Mouse (Mus musculus) embryonic fibroblast, embryonic 13.5 days (primary cell): ENCODE data around the gene Zfhx3.

ENCODE experiments used
- CTCF ChIP-seq: IDR thresholded peaks from 2 replicates; pipeline ENCODE4 v1.5.1; 2011; ENCODE audit warnings: mild to moderate bottlenecking, control low read depth, low read length, moderate library complexity, borderline replicate concordance; ENCODE audit not compliant: insufficient read depth
- POLR2A ChIP-seq: IDR thresholded peaks from 2 replicates; pipeline ENCODE4 v1.6.1; 2011; ENCODE audit warnings: low read depth, mild to moderate bottlenecking, control low read depth, low read length, moderate library complexity

DNA sequence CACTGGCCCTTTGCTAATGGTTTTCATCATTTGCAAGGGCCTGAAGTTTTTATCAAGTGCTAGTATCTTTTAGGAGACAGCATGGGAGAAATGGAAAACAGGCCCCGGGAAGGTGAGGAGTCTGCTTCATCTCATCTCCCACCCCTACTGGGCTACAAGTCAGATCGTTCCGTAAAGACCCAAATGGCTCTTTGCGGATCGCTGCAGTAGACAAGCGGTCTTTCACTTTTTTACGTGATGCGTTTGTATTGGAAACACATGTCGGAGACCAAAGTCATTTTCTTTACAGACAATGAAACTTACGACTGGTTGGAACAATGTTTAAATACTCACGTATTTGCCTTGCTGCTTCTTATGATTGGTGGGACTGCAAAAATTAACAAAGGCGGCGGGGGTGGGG is 32.0 kb downstream of the Zfhx3 start:
- TF ChIP-seq CTCF (no peak), POLR2A (no peak)
